Mouse (Mus musculus): ENCODE data around the gene 3110009E18Rik.

GRCm38 (mm10) chr1:120195947-120196346 lies 75.0 kb downstream of the 3110009E18Rik start:
- TF ChIP-seq POLR2A (IDR thresholded peaks at IDR 0.05; ENCODE audit: borderline replicate concordance, low read depth, low read length) (no peak), CTCF (IDR thresholded peaks at IDR 0.05; ENCODE audit: low read depth, low read length) (no peak)

All from bone marrow macrophage, adult 2 months (primary cell).